Mouse (Mus musculus) intestine, postnatal 0 days (tissue): ENCODE measurements at regions not wholly inside any gene's neighbourhood (a gene's known extent, or its start where the extent isn't known, plus 50 kb on each side); places are given as distances from the start of the nearest gene placed in this dataset.
"Not testable (repeated sequence)": the region's sequence is repeated elsewhere in the genome, so short reads cannot be mapped to it uniquely, and the experiment has no call there.

Experiments used
- ATAC-seq: fragments of 200-750 bp; cut with Nextera tagmentation; 2 replicates; pipeline ENCODE4 v1.8.0; 2017; ENCODE audit warnings: mild to moderate bottlenecking, moderate TSS enrichment, moderate library complexity
- H3K27ac ChIP-seq: fragments of 300-500 bp; sonication (generic); 2 replicates; pipeline ENCODE4 v1.5.1; 2014; ENCODE audit warnings: mild to moderate bottlenecking, low read depth, low read length, moderate library complexity
- H3K27me3 ChIP-seq: fragments of 300-500 bp; sonication (generic); replicated peaks from 2 replicates; pipeline ENCODE4 v1.6.1; 2014; ENCODE audit warnings: low read length, mixed read lengths; ENCODE audit not compliant: control insufficient read depth, insufficient read depth
- H3K36me3 ChIP-seq: fragments of 300-500 bp; sonication (generic); 2 replicates; pipeline ENCODE4 v1.6.1; 2014; ENCODE audit warnings: mild to moderate bottlenecking, moderate library complexity; ENCODE audit not compliant: control insufficient read depth, insufficient read depth
- H3K4me1 ChIP-seq: fragments of 300-500 bp; sonication (generic); replicated peaks from 2 replicates; pipeline ENCODE4 v1.6.1; 2014; ENCODE audit warnings: antibody characterized with exemption, low read length, mixed read lengths; ENCODE audit not compliant: control insufficient read depth, insufficient read depth
- H3K4me2 ChIP-seq: fragments of 300-500 bp; sonication (generic); replicated peaks from 2 replicates; pipeline ENCODE4 v1.6.1; 2014; ENCODE audit warnings: low read depth, mild to moderate bottlenecking, moderate library complexity
- H3K4me3 ChIP-seq: fragments of 300-500 bp; sonication (generic); 2 replicates; pipeline ENCODE4 v1.5.1; 2014; ENCODE audit warnings: low read depth, low read length
- H3K9ac ChIP-seq: fragments of 300-500 bp; sonication (generic); 2 replicates; pipeline ENCODE4 v1.6.1; 2014; ENCODE audit warnings: mild to moderate bottlenecking, low read depth, low read length
- H3K9me3 ChIP-seq: fragments of 300-500 bp; sonication (generic); 2 replicates; pipeline ENCODE4 v1.6.1; 2016; ENCODE audit warnings: mixed run types; ENCODE audit not compliant: control insufficient read depth
- CTCF ChIP-seq: sonication (generic); IDR thresholded peaks from 2 replicates; pipeline ENCODE4 v1.5.1; 2016; ENCODE audit warnings: low read depth, mild to moderate bottlenecking, control low read depth, antibody characterized with exemption, moderate library complexity
- WGBS: fragments of 180-500 bp; shearing (Covaris S2); extraction: QIAGEN DNeasy Blood & Tissue Kit; methylation state at CpG from one replicate; pipeline ENCODE4 v1.1.7; 2014; 5-methylcytosine and 5-hydroxymethylcytosine counted together

DNA sequence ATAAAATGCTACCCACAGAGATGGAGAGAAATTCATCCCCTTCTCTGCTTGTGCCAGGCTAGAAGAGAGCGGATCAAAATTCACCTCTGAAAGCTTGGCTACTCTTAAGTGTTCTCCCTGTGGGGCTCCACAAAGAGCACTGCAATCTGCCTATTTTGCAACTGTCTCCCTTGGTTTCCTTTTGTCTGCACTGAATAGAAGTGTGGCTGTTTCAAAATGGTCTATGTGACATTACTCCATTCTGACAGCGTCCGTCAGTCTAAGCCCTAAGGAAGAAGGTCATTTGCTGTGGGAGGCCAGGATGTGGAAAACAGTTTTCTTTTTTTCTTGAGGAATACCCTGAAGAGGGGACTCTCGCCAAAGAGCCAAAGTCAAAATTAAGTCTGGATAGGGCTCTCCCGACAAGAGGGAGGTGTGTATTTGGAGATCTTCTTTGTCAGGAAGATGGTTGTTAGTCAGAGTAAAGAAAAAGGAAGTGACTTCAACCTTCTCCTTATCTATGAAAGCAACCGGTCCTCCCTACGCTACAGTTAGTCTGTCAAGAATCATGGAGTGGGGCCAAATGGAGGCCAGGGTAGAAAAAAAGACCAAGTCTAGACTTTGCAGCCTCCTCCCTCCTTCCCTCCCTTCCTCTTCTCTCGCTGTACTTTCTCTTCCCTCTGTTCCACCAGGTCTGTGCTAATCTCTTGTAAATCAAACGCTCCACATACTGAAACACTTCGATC lies 198.2 kb upstream of the Hmga2 start:
- no peak overlapping the region for H3K27ac ChIP-seq
- WGBS = 74% methylated on average over 10 of the region's 10 CpGs
- no peaks in the 10 kb centered on the region for H3K9me3 ChIP-seq
- H3K4me3 ChIP-seq = no peak overlapping the region
- H3K9ac ChIP-seq = no peak overlapping the region
- no peak for ATAC-seq
- no peak overlapping the region for H3K4me2 ChIP-seq
- no peaks in the 10 kb centered on the region for H3K36me3 ChIP-seq
- H3K4me1 ChIP-seq = no peaks in the 10 kb centered on the region
- H3K27me3 ChIP-seq = no peaks in the 10 kb centered on the region
- no peak for TF ChIP-seq CTCF

DNA sequence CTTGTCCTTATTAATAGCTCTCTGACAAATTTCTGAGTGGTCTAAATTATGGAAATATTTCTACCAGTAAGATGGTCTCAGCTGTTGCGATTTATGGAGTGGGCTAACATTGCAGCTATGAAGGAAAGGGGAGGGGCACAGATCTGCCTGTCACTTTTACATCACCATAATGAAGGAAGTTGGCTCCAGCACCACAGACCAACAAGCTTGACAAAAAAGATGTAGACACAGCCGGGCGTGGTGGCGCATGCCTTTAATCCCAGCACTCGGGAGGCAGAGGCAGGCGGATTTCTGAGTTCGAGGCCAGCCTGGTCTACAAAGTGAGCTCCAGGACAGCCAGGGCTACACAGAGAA lies 191.4 kb upstream of the Hmga2 start:
- H3K4me2 ChIP-seq, H3K27me3 ChIP-seq, H3K4me3 ChIP-seq, H3K9me3 ChIP-seq, H3K4me1 ChIP-seq, H3K36me3 ChIP-seq, H3K27ac ChIP-seq, ATAC-seq, H3K9ac ChIP-seq: not testable (repeated sequence)
- 94% methylated on average over 7 of the region's 7 CpGs for WGBS

DNA sequence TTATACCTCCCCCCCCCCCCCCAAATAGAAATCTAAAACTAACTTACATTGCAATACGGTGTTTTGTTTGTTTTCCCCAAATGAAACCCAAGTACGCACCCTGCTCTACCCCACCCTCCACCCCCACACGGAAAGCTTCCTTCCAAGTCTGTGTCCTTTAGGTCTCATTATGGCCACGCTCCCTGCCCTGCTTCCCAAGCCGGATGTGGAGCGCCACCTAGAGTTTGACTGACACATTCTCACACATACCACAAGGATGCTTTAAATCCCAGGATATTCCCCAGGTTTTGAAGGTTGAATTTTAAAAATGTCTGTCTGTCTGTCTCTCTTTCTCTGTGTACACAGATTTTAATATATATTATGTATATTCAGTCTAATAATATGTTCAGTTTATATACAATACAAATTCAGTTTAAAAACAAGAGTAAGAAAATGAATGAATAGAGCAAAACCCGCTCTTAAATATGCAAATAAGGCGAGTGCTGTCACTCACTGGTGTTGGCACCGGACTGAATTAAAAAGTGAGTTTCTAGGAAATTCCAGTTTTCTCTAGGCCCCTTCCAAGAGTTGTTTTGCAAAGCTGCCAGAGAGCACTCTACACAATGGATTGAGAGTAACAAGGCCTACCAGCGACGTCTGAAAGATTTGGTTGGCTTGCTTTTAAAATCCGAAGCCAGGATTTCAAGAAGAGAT lies 190.9 kb upstream of the Hmga2 start:
- Histone ChIP-seq H3K27ac (no peak overlapping the region), H3K4me2 (no peak overlapping the region), H3K4me1 (no peaks in the 10 kb centered on the region), H3K9ac (no peak overlapping the region), H3K27me3 (no peaks in the 10 kb centered on the region), H3K9me3 (no peaks in the 10 kb centered on the region), H3K36me3 (no peaks in the 10 kb centered on the region), H3K4me3 (no peak overlapping the region)
- no peak for ATAC-seq
- WGBS = 56% methylated on average over 12 of the region's 12 CpGs
- TF ChIP-seq CTCF = peak; percentile 86

DNA sequence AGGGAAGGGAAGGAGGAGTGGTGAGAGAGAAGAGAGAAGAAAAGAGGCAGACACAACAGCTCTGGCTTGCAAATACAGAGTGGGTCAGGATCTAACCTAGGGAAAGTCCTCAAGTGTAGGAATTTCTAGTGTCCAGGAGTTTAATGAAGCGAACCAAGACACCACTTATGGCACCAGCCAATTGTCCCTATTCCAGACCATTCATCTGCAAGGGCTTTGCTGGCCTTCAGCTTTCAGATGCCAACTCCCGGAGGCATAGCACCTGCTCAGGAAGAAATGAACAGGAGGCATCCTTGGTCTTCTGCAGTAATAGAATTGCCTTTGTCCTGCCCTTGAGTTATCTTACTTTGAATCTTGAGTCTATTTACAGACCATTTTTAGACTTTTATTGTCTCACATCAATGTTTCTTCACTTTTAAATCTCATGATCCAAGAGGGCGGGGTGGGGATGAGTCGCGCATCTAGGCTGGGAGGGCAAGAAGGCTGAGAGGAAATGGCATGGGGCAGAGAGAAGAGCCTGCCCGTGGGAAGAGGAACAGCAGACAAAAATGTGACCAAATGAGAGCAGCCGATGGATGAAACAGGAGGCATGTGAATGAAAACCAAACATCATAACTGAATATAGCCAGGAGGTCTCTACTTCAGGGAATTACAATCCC lies 190.1 kb upstream of the Hmga2 start:
- no peak overlapping the region for H3K27ac ChIP-seq
- H3K4me1 ChIP-seq = no peaks in the 10 kb centered on the region

DNA sequence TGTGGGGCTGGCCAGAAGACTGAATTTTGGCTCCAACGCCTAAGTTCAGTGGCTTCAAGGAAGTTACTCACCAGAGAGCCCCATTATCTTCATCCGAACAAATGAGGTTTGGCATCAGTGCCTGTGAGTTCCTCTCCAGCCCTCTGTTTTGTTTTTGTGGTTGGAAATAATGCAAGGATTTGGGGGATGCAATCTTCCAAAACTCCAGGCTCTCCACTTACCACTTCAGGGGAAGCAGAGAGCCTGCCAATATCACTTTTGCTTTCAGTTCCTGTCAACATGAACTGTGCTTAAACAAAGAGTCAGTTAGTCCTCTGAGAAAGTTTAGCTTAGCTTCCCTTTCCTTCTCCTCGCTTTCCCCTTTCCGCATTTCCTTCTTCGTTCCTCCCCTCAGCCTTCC lies 189.4 kb upstream of the Hmga2 start:
- Histone ChIP-seq H3K27me3 (no peaks in the 10 kb centered on the region), H3K27ac (no peak overlapping the region), H3K4me3 (no peak overlapping the region), H3K4me1 (no peaks in the 10 kb centered on the region), H3K9ac (no peak overlapping the region), H3K4me2 (no peak overlapping the region), H3K36me3 (no peaks in the 10 kb centered on the region), H3K9me3 (no peaks in the 10 kb centered on the region)
- ATAC-seq = no peak
- WGBS = 53% methylated on average over 5 of the region's 5 CpGs
- TF ChIP-seq CTCF = no peak

More for the DNA sequence above, 190.1 kb upstream of the Hmga2 start:
- H3K27me3 ChIP-seq = no peaks in the 10 kb centered on the region
- no peak overlapping the region for H3K4me2 ChIP-seq
- no peaks in the 10 kb centered on the region for H3K9me3 ChIP-seq
- TF ChIP-seq CTCF = no peak
- H3K9ac ChIP-seq = no peak overlapping the region
- no peak for ATAC-seq
- no peak overlapping the region for H3K4me3 ChIP-seq
- WGBS = 74% methylated on average over 7 of the region's 7 CpGs
- no peaks in the 10 kb centered on the region for H3K36me3 ChIP-seq

DNA sequence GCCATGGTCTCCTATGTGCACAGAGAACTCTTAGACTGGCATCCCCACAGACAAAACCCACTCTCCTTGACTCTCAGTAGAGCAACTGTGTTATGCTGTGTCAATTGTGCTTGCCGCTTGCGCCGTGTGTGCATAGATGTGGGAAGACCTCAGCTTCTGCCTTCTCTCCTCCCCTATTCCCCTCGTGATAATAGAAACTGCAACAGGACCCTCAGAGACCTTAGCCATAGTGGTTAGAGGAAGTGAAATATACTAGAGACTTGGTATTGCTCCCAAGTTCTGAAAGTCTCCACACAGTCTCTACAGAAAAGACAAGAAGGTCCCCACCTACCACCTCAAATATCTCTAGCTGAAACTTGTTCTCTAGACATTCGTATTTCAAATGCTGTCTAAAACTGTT lies 188.2 kb upstream of the Hmga2 start:
- TF ChIP-seq CTCF = no peak
- Histone ChIP-seq H3K27ac (no peak overlapping the region), H3K4me3 (no peak overlapping the region), H3K9ac (no peak overlapping the region), H3K4me1 (no peaks in the 10 kb centered on the region), H3K4me2 (no peak overlapping the region), H3K27me3 (no peaks in the 10 kb centered on the region), H3K36me3 (no peaks in the 10 kb centered on the region), H3K9me3 (no peaks in the 10 kb centered on the region)
- ATAC-seq = no peak
- WGBS = 89% methylated on average over 5 of the region's 5 CpGs
